Mouse (Mus musculus): ENCODE results near the gene Tia1.
A peak's percentile ranks its signal among the peaks of the same experiment; 100 is the strongest.

The Tia1 gene

GRCm38 (mm10) chr6:86433696-86434095, 29.7 kb downstream of the Tia1 start:
- no peak for DNase-seq

DNA sequence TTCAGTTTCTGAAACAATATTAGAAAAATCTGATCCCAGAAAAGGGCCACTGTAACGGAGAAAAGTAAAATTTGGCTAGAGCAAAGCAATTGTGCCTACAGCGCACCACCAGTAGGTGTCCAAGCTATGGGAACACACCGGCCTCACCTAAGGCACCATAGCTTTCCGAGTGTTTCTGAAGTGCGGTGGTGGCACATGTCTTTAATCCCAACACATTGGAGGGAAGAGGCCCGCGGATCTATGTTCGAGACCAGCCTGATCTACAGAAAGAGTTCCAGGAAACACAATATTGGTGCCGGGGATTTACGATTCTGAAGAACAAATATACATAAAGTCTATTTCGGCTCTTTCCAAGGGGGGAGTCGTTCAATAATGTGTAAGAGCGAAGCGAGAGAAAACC, 33.7 kb downstream of the Tia1 start:
- peak; percentile 29 to 56 for DNase-seq

GRCm38 (mm10) chr6:86438272-86439118, 34.5 kb downstream of the Tia1 start, which contains the start of gene C87436:
C87436 (plus strand) TSS chr6:86438374.
- DNase-seq, result peak; percentile 83 to 88

- DNase-seq, result no peak
Measured at GRCm38 (mm10) chr6:86439119-86439496, 35.1 kb downstream of the Tia1 start.

DNA sequence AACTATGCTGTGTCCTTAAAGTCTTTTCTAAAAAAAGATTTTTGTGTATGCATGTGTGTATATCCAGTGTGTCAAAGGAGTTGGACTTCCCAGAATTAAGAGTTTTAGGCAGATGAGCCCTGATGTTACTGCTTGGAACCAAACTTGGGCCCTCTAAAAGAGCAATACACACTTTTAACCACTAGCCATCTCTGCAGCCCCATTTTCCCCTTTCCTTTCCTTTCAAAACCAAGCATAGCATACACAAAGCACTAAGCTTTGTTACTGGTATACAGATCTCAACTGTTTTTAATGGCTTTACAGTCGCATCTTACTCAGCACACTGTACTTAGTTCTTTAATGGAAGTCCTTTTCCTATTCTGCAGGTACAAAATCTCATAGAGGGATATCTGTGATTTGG, 35.5 kb downstream of the Tia1 start:
- DNase-seq, result no peak

DNA sequence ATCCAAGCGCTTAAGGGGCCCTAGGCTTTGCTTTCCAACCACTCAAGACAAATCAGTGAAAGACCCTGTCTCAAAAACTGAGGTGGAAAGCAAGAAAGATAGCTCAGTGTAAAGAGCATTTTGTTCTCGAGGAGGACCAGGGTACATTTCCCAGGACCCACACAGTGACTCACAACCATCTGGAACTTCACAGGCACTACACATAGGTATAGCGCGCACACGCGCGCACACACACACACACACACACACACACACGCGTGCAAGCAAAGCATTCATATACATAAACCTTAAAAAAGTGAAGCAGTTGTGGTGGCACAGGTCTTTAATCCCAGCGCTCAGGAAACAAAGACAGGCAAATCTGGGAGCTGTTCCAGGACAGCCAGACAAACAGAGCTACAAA, 37.6 kb downstream of the Tia1 start:
- DNase-seq, result no peak

- DNase-seq, result no peak
Measured at GRCm38 (mm10) chr6:86445551-86445950, 41.5 kb downstream of the Tia1 start.

GRCm38 (mm10) chr6:86446927-86447568, 43.0 kb downstream of the Tia1 start:
- DNase-seq, result no peak

- DNase-seq, result no peak
Measured at GRCm38 (mm10) chr6:86456727-86457126, 52.7 kb downstream of the Tia1 start.

DNA sequence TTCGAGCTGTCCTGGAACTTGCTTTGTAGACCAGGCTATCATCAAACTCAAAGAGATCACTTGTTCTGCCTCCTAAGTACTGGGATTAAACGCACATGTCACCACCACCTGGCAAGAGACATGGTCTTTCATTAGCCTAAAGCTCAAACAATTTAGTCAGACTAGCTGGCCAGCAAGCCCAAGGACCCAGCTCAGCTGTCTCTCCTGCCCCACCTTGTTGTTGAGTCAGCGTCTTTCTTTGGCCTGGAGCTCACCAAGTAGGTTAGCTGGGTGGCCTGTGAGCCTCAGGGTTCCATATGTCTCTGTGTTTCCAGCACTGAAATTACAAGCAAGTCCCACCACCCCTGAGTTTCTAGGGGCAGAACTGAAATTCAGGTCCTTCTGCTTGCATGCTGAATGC, 59.1 kb downstream of the Tia1 start:
- DNase-seq, result no peak

- DNase-seq, result peak in 1 of 2 experiments; percentile 32
Measured at GRCm38 (mm10) chr6:86471317-86471716, 67.3 kb downstream of the Tia1 start.

DNA sequence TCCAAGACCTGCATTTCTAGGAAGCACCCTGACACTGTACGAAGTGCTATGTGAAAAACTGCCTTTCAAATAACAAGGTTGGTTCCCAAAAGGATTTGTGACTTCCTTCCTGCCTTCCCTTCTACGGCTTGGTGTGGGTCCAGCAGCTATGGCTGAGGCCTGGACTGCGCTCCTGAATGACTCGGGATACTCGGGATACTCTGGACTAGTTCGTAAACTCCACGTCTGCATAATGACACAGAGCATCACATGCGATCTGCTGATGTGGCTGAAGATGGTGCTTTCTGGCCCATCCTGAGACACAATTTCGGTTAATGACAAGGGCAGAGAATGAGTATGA, 67.7 kb downstream of the Tia1 start:
- DNase-seq, result no peak

GRCm38 (mm10) chr6:86472100-86472955, 68.3 kb downstream of the Tia1 start:
- DNase-seq, result peak; percentile 99

DNA sequence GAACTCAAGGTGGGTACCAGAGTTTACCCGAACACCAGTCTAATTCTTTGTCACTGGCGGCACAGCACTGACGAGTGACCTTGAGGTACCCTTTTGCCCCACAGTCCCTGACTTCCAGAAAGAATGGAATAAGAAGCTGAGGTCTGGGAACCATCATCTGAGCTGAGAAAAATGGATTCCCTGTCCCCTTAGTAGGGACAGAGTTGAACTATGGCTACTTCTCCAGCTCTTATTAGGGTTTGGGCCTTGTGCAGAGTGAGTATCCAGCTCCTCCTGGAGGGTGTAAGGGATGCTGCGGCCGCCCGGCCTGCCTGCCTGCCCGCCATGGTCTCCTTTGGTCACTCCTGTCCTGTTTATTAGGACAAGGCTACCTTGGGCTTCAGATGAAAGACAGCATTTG, 69.1 kb downstream of the Tia1 start:
- DNase-seq, result no peak

GRCm38 (mm10) chr6:86474072-86474471, 70.1 kb downstream of the Tia1 start:
- no peak for DNase-seq

DNA sequence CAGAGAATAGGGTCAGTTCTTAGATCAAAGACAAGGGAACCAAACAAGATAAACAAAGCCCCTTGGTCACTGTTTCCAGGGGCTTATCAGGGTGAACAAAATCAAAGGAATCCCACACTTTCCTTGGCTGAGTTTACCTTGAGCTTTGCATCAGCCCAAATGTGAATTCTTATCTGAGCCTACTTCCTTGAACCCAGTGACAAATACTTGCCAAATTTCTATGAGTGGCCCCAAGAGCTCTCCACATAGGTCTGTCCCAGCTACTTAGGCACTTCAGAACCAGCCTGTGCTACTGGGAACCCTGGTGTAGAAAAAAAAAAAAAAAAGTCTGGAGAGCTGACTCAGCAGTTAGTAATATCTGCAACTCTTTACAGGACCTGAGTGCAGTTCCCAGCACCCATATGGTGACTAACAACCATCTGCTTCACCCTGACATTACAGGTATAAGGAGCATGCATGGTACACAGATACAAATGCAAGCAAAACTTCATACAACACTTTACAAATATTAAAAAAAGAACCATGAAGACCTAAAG, 70.7 kb downstream of the Tia1 start:
- DNase-seq, result no peak

GRCm38 (mm10) chr6:86475462-86476167, 71.6 kb downstream of the Tia1 start:
- no peak for DNase-seq

- DNase-seq, result no peak
Measured at GRCm38 (mm10) chr6:86476931-86477330, 72.9 kb downstream of the Tia1 start.

GRCm38 (mm10) chr6:86479311-86479710, 75.3 kb downstream of the Tia1 start:
- no peak for DNase-seq

DNA sequence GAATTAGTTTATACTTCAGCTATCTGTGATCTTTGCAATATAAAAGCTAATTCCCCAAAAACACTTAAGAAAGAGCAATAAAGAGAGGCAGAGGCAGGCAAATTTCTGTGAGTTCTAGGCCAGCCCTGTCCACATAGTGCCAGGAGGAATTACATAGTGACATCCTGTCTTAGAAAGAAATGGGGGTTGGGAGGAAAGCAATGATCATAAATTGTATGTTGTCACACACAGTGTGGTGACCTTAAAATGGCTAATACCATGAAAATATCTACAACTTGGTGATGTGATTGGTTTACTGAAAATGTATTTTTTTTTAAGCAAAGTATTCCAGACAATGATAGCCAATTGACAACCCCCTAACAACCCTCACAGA, 75.8 kb downstream of the Tia1 start:
- no peak for DNase-seq

DNA sequence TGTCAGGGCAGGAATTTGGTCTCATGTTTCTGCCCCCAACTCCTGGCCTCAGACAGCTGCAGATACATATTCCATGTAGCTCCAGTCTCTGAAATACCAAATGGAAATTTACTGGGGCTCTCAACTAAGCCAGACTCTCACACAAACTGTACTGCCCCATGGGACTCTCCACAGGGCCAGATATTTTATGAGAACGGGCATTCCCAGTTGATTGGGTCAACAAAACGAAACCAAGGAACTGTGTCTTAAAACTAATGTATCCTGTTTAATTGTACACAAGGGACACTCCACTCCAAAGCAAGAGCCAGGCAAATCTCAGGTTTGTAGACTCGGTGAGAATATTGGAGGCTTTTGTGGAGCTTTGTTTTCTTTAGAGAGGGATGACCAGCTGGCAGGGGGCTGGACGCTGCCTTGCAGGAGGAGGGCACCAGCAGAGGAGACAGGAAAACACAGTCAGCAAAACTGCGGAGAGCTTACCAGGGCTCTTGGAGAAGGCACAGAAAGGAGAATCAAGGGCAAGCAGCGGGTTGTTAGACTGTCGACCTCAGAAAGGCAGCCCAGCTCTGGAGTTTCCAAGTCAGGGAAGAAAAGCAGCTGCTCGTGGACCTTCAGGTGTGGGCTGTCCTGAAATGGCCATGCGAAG, 76.3 kb downstream of the Tia1 start:
- DNase-seq, result no peak

DNA sequence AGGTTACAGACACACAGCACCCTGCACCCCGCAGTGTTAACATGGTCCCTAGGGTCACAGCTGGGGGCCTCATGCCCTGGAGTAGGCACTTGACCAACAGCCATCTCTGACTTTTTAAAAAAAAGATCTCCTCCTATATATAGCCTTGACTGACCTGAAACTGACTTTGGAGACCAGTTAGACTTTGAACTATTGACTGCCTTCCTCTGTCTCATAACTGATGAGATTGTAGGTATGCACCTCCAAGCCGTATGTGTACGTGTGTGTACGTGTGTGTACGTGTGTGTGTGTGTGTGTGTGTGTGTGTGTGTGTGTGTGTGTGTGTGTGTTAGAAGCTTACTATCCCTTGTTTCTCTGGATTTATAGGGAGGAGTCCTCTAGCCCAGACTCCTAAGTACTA, 77.9 kb downstream of the Tia1 start:
- no peak for DNase-seq

Measured in thymus, adult 18-20 months (tissue).